ENCODE assay signal across 8 mouse cellular contexts in genomic region chr7:97297466-97297865, GRCm38 (mm10). TPM values are rescaled to one million over a fixed set of nuclear protein-coding genes. Genes with fewer than 3 reads are reported as not detected.
DNase-seq lines count a peak whose midpoint lies in the region; ATAC-seq and TF ChIP-seq lines count a peak whose summit lies in the region.

No protein-coding gene starts in this region.

- DNase-seq in 3T3-L1 (ENCODE audit: low read depth, low spot score) = peak; percentile 74
- DNase-seq in cerebellum, adult 11 months = peak; percentile 36
- peak; percentile 66 for DNase-seq in limb, embryonic 14.5 days (ENCODE audit: low spot score)
- DNase-seq in natural killer cell, adult 2 months (ENCODE audit: low spot score in 2 of 2) = peak; percentile 17 to 47
- DNase-seq in thymus, postnatal 14 days = peak; percentile 57

- no peak overlapping the region for H3K4me2 ChIP-seq in forebrain, embryonic 16.5 days (ENCODE audit: low read length)
- no peak overlapping the region for H3K4me2 ChIP-seq in intestine, postnatal 0 days (replicated peaks; ENCODE audit: low read depth)
- H3K4me2 ChIP-seq in limb, embryonic 14.5 days (replicated peaks; ENCODE audit: low read depth, low read length, severe bottlenecking) = no peak overlapping the region

- peak; percentile 39 for TF ChIP-seq CTCF in ES-Bruce4 (IDR thresholded peaks at IDR 0.05; ENCODE audit: low read depth, low read length)
- TF ChIP-seq CTCF in intestine, postnatal 0 days (IDR thresholded peaks at IDR 0.05; ENCODE audit: low read depth) = peak; percentile 96

- no peak for TF ChIP-seq POLR2A in ES-Bruce4 (IDR thresholded peaks at IDR 0.05; ENCODE audit: insufficient read depth, low read length)
- no peak for TF ChIP-seq POLR2A in limb, embryonic 14.5 days (IDR thresholded peaks at IDR 0.05; ENCODE audit: borderline replicate concordance, extremely low read depth, insufficient read depth, insufficient read length)

- no peak for TF ChIP-seq EP300 in ES-Bruce4 (IDR thresholded peaks at IDR 0.05; ENCODE audit: insufficient read depth, low read depth, low read length)

- 0% methylated on average over 2 of the region's 2 CpGs for WGBS in forebrain, embryonic 16.5 days
- WGBS in intestine, postnatal 0 days = 0% methylated on average over 2 of the region's 2 CpGs
- 2% methylated on average over 2 of the region's 2 CpGs for WGBS in limb, embryonic 14.5 days

- no peak overlapping the region for H3K4me3 ChIP-seq in ES-Bruce4 (ENCODE audit: low read depth, low read length)
- H3K4me3 ChIP-seq in forebrain, embryonic 16.5 days (replicated peaks; ENCODE audit: low read length) = no peak overlapping the region
- H3K4me3 ChIP-seq in intestine, postnatal 0 days (ENCODE audit: low read depth, low read length) = no peak overlapping the region
- no peak overlapping the region for H3K4me3 ChIP-seq in limb, embryonic 14.5 days (replicated peaks; ENCODE audit: low read length)

- no peak overlapping the region for H3K27ac ChIP-seq in ES-Bruce4 (ENCODE audit: insufficient read depth, low read length)
- H3K27ac ChIP-seq in forebrain, embryonic 16.5 days (ENCODE audit: low read length) = no peak overlapping the region
- no peak overlapping the region for H3K27ac ChIP-seq in intestine, postnatal 0 days (ENCODE audit: low read depth, low read length)
- no peak overlapping the region for H3K27ac ChIP-seq in limb, embryonic 14.5 days (replicated peaks; ENCODE audit: low read depth, low read length)

- peak; percentile 50 for ATAC-seq in forebrain, embryonic 16.5 days
- ATAC-seq in intestine, postnatal 0 days = no peak
- no peak for ATAC-seq in limb, embryonic 14.5 days (ENCODE audit: low FRiP score, low read depth)

- H3K9me3 ChIP-seq in ES-Bruce4 (replicated peaks; ENCODE audit: control insufficient read depth, insufficient read depth, low read length, poor library complexity, severe bottlenecking) = no peaks in the 10 kb centered on the region
- no peaks in the 10 kb centered on the region for H3K9me3 ChIP-seq in forebrain, embryonic 16.5 days (ENCODE audit: control insufficient read depth, low read length)
- no peaks in the 10 kb centered on the region for H3K9me3 ChIP-seq in intestine, postnatal 0 days (ENCODE audit: control insufficient read depth)
- no peaks in the 10 kb centered on the region for H3K9me3 ChIP-seq in limb, embryonic 14.5 days (ENCODE audit: control insufficient read depth, low read length)

- no peak overlapping the region for H3K9ac ChIP-seq in ES-Bruce4 (ENCODE audit: low read depth, poor library complexity, severe bottlenecking)
- H3K9ac ChIP-seq in forebrain, embryonic 16.5 days (replicated peaks; ENCODE audit: low read depth, low read length) = no peak overlapping the region
- no peak overlapping the region for H3K9ac ChIP-seq in intestine, postnatal 0 days (ENCODE audit: low read depth, low read length)
- H3K9ac ChIP-seq in limb, embryonic 14.5 days (ENCODE audit: low read depth, low read length, severe bottlenecking) = no peak overlapping the region

- no peaks in the 10 kb centered on the region for H3K4me1 ChIP-seq in ES-Bruce4 (ENCODE audit: control insufficient read depth, insufficient read depth, low read length)
- H3K4me1 ChIP-seq in forebrain, embryonic 16.5 days (replicated peaks; ENCODE audit: control insufficient read depth, insufficient read depth, low read length) = no peaks in the 10 kb centered on the region
- no peaks in the 10 kb centered on the region for H3K4me1 ChIP-seq in intestine, postnatal 0 days (replicated peaks; ENCODE audit: control insufficient read depth, insufficient read depth, low read length)
- no peaks in the 10 kb centered on the region for H3K4me1 ChIP-seq in limb, embryonic 14.5 days (ENCODE audit: control insufficient read depth, insufficient read depth, low read length)

- H3K36me3 ChIP-seq in ES-Bruce4 (ENCODE audit: control insufficient read depth, insufficient read depth, low read length, poor library complexity, severe bottlenecking) = no peaks in the 10 kb centered on the region
- no peaks in the 10 kb centered on the region; the same call in 1 of the 2 replicates for H3K36me3 ChIP-seq in forebrain, embryonic 16.5 days (ENCODE audit: control insufficient read depth, insufficient read depth)
- peaks cover 25% of the 10 kb centered on the region for H3K36me3 ChIP-seq in intestine, postnatal 0 days (ENCODE audit: control insufficient read depth, insufficient read depth)
- no peaks in the 10 kb centered on the region for H3K36me3 ChIP-seq in limb, embryonic 14.5 days (ENCODE audit: control insufficient read depth, insufficient read depth, low read length)

- no peaks in the 10 kb centered on the region for H3K27me3 ChIP-seq in ES-Bruce4 (ENCODE audit: control insufficient read depth, insufficient read depth, low read length, poor library complexity, severe bottlenecking)
- no peaks in the 10 kb centered on the region for H3K27me3 ChIP-seq in forebrain, embryonic 16.5 days (replicated peaks; ENCODE audit: control insufficient read depth, insufficient read depth, low read length)
- H3K27me3 ChIP-seq in intestine, postnatal 0 days (replicated peaks; ENCODE audit: control insufficient read depth, insufficient read depth, low read length) = no peaks in the 10 kb centered on the region
- H3K27me3 ChIP-seq in limb, embryonic 14.5 days (ENCODE audit: control insufficient read depth, insufficient read depth, low read length) = no peaks in the 10 kb centered on the region

RNA-seq across cellular contexts. Expression of gene Usp35, which starts 34.4 kb away (rescaled TPM):
- polyA plus RNA-seq in ES-Bruce4 (2011; ENCODE audit: insufficient read depth, insufficient read length, low read depth, missing spikeins) = 9.1 and 9.6 TPM in 2 replicates
- polyA plus RNA-seq in forebrain, embryonic 16.5 days (2015; fragmentation: Nextera tagmentation; extraction: Ambion mirVana) = 3.9 and 4.4 TPM in 2 replicates
- polyA plus RNA-seq in intestine, postnatal 0 days (2015; fragmentation: Nextera tagmentation; extraction: Ambion mirVana) = 0.41 and 0.48 TPM in 2 replicates
- 8.6 and 11.0 TPM in 2 replicates for polyA plus RNA-seq in limb, embryonic 14.5 days (2012; rRNA removed)
- 2.5 and 3.3 TPM in 2 replicates for polyA plus RNA-seq in limb, embryonic 14.5 days (2014; fragmentation: Nextera tagmentation; extraction: Ambion mirVana)

RNA-seq across cellular contexts. Expression of gene Kctd21, which starts 34.7 kb away (rescaled TPM):
- polyA plus RNA-seq in ES-Bruce4 (2011; ENCODE audit: insufficient read depth, insufficient read length, low read depth, missing spikeins) = 3.0 and 3.2 TPM in 2 replicates
- polyA plus RNA-seq in forebrain, embryonic 16.5 days (2015; fragmentation: Nextera tagmentation; extraction: Ambion mirVana) = 7.5 and 7.8 TPM in 2 replicates
- 1.4 TPM in 2 replicates for polyA plus RNA-seq in intestine, postnatal 0 days (2015; fragmentation: Nextera tagmentation; extraction: Ambion mirVana)
- 5.5 and 6.8 TPM in 2 replicates for polyA plus RNA-seq in limb, embryonic 14.5 days (2012; rRNA removed)
- polyA plus RNA-seq in limb, embryonic 14.5 days (2014; fragmentation: Nextera tagmentation; extraction: Ambion mirVana) = 5.2 and 5.4 TPM in 2 replicates
